Mouse (Mus musculus): ENCODE results near the gene Btbd17. TPM values are rescaled to one million over a fixed set of nuclear protein-coding genes. Genes with fewer than 3 reads are reported as not detected.

The Btbd17 gene
- polyA plus RNA-seq, 2 experiments = 1.4 to 2.7 TPM

DNA sequence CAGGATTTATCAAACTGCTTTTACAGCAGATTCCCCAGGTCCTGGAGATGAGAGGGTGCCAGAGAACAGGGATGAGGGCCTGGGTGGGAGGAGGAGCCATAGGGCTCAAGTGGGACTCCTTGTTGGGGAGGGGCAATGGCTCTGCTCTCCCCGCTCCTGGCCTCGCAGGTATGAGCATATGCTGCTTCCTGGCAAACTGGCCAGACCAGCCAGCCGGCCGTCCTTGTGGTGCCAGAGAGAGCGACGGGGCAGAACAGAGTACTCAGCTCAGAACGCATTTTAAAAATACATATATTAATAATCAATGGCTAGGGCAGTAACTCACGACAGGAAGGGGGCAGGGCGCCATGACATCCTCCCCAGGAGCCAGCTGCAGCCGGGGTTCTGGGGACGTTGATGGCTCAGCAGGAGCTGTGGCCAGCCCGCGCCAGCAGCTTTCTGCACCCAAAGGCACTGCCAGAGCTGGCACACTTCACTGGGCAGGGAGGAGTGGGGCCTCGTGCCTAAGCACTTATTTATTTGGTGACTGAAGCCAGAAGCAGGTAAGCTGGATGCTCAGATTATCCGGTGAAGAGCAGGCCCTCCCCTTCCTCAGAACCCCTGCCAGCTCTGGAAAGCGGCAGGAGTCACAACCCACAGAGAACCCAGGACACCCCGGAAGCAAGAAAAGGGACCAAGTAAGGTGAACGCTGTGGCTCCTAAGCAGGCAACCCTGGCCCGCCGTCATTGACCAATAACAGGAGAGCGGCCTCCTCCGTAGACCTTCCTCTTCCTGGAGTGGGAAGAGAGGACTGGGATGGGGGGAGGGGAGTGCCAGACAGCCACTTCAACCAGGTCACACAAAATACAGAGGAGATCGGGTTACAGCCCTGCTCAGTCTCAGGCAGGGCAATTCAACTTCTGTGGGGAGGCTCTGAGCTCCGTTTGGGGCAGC, 34.0 kb upstream of the Btbd17 start:
- 4% methylated on average over 24 of the region's 24 CpGs for WGBS
- ATAC-seq (ENCODE audit: low FRiP score, low read depth) (peak; percentile 93), DNase-seq (ENCODE audit: low spot score) (peak; percentile 75)
- Histone ChIP-seq H3K27me3 (ENCODE audit: control insufficient read depth, insufficient read depth, low read length) (no peaks in the 10 kb centered on the region), H3K9me3 (ENCODE audit: control insufficient read depth, low read length) (no peaks in the 10 kb centered on the region), H3K4me1 (ENCODE audit: control insufficient read depth, insufficient read depth, low read length) (peaks cover 24% of the 10 kb centered on the region), H3K27ac (replicated peaks; ENCODE audit: low read depth, low read length) (peak overlapping the region; percentile 88), H3K4me3 (replicated peaks; ENCODE audit: low read length) (peak overlapping the region; percentile 26), H3K4me2 (replicated peaks; ENCODE audit: low read depth, low read length, severe bottlenecking) (peak overlapping the region; percentile 62), H3K9ac (ENCODE audit: low read depth, low read length, severe bottlenecking) (peak overlapping the region; percentile 54), H3K36me3 (ENCODE audit: control insufficient read depth, insufficient read depth, low read length) (no peaks in the 10 kb centered on the region)
- no peak for TF ChIP-seq POLR2A (IDR thresholded peaks at IDR 0.05; ENCODE audit: borderline replicate concordance, extremely low read depth, insufficient read depth, insufficient read length)

DNA sequence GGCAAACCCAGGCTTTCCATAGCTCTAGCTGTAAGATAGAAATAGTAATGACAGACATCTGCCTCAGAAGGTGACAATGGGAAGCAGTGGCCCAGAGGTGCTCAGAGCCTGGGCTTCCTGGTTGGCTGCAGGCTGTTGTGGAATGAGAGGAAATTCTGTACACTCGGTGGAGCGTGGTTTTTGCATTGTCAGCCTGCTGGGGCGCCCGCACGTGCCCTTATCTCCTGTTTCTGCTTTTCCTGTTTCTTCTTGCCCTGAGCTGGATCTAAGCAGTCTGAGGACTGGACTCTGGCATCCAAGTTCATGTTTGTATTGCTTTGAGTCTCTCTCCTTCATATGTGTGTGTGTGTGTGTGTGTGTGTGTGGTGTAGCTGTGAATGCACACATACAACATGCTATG, 30.9 kb upstream of the Btbd17 start:
- no peaks in the 10 kb centered on the region for H3K27me3 ChIP-seq (ENCODE audit: control insufficient read depth, insufficient read depth, low read length)
- no peak for TF ChIP-seq POLR2A (IDR thresholded peaks at IDR 0.05; ENCODE audit: borderline replicate concordance, extremely low read depth, insufficient read depth, insufficient read length)
- no peak overlapping the region for H3K4me3 ChIP-seq (replicated peaks; ENCODE audit: low read length)
- no peak overlapping the region for H3K4me2 ChIP-seq (replicated peaks; ENCODE audit: low read depth, low read length, severe bottlenecking)
- H3K4me1 ChIP-seq (ENCODE audit: control insufficient read depth, insufficient read depth, low read length) = peaks cover 39% of the 10 kb centered on the region
- no peaks in the 10 kb centered on the region for H3K36me3 ChIP-seq (ENCODE audit: control insufficient read depth, insufficient read depth, low read length)
- no peak for DNase-seq (ENCODE audit: low spot score)
- WGBS = 72% methylated on average over 5 of the region's 5 CpGs
- ATAC-seq (ENCODE audit: low FRiP score, low read depth) = no peak
- H3K27ac ChIP-seq (replicated peaks; ENCODE audit: low read depth, low read length) = no peak overlapping the region
- H3K9ac ChIP-seq (ENCODE audit: low read depth, low read length, severe bottlenecking) = no peak overlapping the region
- H3K9me3 ChIP-seq (ENCODE audit: control insufficient read depth, low read length) = no peaks in the 10 kb centered on the region

DNA sequence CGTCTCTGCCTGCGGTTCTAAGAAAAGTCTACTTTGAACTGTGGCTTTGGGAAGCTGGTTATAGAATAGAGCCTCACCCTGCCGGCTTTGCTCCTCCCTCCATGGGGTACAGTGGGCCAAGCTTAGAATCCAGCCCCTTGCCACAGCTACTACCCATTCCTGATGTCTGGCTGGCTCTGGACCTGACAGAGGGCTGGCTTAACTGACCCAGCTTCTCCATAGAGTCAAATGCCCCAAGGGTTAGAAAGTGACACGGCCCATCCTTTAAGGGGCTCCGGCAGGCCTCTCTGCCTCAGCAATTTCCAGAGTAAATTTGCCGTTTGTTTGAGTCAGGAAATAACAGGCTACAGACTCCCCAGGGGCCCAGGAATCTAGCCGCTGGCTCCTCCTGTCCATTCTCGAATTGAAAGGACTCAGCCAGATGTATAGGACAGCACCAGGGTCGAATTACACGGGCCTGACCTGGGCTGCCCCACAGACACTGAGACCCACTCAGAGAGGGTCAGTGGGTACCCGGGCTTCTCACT, 27.5 kb upstream of the Btbd17 start:
- TF ChIP-seq POLR2A (IDR thresholded peaks at IDR 0.05; ENCODE audit: borderline replicate concordance, extremely low read depth, insufficient read depth, insufficient read length) = no peak
- Histone ChIP-seq H3K4me1 (ENCODE audit: control insufficient read depth, insufficient read depth, low read length) (peaks cover 14% of the 10 kb centered on the region), H3K36me3 (ENCODE audit: control insufficient read depth, insufficient read depth, low read length) (no peaks in the 10 kb centered on the region), H3K4me3 (replicated peaks; ENCODE audit: low read length) (no peak overlapping the region), H3K9me3 (ENCODE audit: control insufficient read depth, low read length) (no peaks in the 10 kb centered on the region), H3K27me3 (ENCODE audit: control insufficient read depth, insufficient read depth, low read length) (no peaks in the 10 kb centered on the region), H3K9ac (ENCODE audit: low read depth, low read length, severe bottlenecking) (no peak overlapping the region), H3K4me2 (replicated peaks; ENCODE audit: low read depth, low read length, severe bottlenecking) (peak overlapping the region; percentile 29; the same call in 1 of the 2 replicates), H3K27ac (replicated peaks; ENCODE audit: low read depth, low read length) (peak overlapping the region; percentile 56)
- DNase-seq (ENCODE audit: low spot score) (peak; percentile 45), ATAC-seq (ENCODE audit: low FRiP score, low read depth) (peak; percentile 54)
- 1% methylated on average over 11 of the region's 11 CpGs for WGBS

DNA sequence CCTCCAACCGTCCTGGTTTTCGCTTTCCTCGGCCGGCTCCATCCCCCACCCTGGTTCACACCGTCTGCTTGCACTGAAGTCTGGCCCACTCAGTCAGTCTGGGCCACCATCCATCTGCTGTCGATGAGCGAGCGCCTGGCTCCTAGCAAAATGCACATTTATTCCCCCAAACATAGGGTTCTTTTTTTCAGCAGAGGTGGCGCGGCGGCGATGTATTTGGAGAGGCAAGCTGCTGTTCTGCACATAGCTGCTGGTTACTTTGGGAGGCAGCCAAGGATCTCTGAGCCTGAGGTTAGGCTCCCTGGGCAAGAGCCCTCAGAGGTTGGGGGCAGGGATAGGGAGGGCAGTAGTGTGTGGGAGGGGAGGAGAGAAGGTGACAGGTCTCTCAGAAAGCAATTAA, 27.0 kb upstream of the Btbd17 start:
- peaks cover 14% of the 10 kb centered on the region for H3K4me1 ChIP-seq (ENCODE audit: control insufficient read depth, insufficient read depth, low read length)
- no peak overlapping the region for H3K9ac ChIP-seq (ENCODE audit: low read depth, low read length, severe bottlenecking)
- TF ChIP-seq POLR2A (IDR thresholded peaks at IDR 0.05; ENCODE audit: borderline replicate concordance, extremely low read depth, insufficient read depth, insufficient read length) = no peak
- WGBS = 38% methylated on average over 12 of the region's 12 CpGs
- H3K4me2 ChIP-seq (replicated peaks; ENCODE audit: low read depth, low read length, severe bottlenecking) = peak overlapping the region; percentile 29; the same call in 1 of the 2 replicates
- H3K36me3 ChIP-seq (ENCODE audit: control insufficient read depth, insufficient read depth, low read length) = no peaks in the 10 kb centered on the region
- ATAC-seq (ENCODE audit: low FRiP score, low read depth) (peak; percentile 85), DNase-seq (ENCODE audit: low spot score) (peak; percentile 83)
- no peak overlapping the region for H3K4me3 ChIP-seq (replicated peaks; ENCODE audit: low read length)
- no peaks in the 10 kb centered on the region for H3K9me3 ChIP-seq (ENCODE audit: control insufficient read depth, low read length)
- H3K27ac ChIP-seq (replicated peaks; ENCODE audit: low read depth, low read length) = peak overlapping the region; percentile 56
- H3K27me3 ChIP-seq (ENCODE audit: control insufficient read depth, insufficient read depth, low read length) = no peaks in the 10 kb centered on the region

DNA sequence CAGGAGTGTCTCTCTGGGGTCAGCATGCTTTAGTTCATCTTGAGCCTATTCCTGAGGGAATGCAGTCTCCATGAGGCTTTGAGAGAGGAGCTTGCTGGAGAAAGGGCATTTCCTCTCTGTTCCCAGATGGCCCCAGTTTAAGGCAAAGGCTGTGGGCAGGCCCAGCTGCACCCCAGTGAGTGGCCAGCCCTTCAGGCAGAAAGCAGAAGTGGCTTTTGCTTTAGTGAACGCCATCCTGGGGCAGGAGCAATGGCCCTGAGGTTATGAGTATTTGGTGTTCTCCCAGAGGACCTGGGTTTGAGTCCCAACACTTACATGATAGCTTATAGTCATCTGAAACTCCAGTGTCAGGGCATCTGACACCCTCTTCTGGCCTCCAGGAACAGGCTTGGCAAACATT, 25.6 kb upstream of the Btbd17 start:
- 42% methylated on average over 1 of the region's 1 CpGs for WGBS
- Histone ChIP-seq H3K4me1 (ENCODE audit: control insufficient read depth, insufficient read depth, low read length) (peaks cover 14% of the 10 kb centered on the region), H3K9ac (ENCODE audit: low read depth, low read length, severe bottlenecking) (no peak overlapping the region), H3K27me3 (ENCODE audit: control insufficient read depth, insufficient read depth, low read length) (no peaks in the 10 kb centered on the region), H3K27ac (replicated peaks; ENCODE audit: low read depth, low read length) (no peak overlapping the region), H3K36me3 (ENCODE audit: control insufficient read depth, insufficient read depth, low read length) (no peaks in the 10 kb centered on the region), H3K9me3 (ENCODE audit: control insufficient read depth, low read length) (no peaks in the 10 kb centered on the region), H3K4me3 (replicated peaks; ENCODE audit: low read length) (no peak overlapping the region), H3K4me2 (replicated peaks; ENCODE audit: low read depth, low read length, severe bottlenecking) (no peak overlapping the region)
- no peak for TF ChIP-seq POLR2A (IDR thresholded peaks at IDR 0.05; ENCODE audit: borderline replicate concordance, extremely low read depth, insufficient read depth, insufficient read length)
- no peak for ATAC-seq (ENCODE audit: low FRiP score, low read depth)
- DNase-seq (ENCODE audit: low spot score) = no peak

Data from limb, embryonic 14.5 days (tissue).